Mouse (Mus musculus) cortical plate, adult 2 months (tissue): ENCODE results near the gene Tigit. TPM values are rescaled to one million over a fixed set of nuclear protein-coding genes. Genes with fewer than 3 reads are reported as not detected.

Source experiments
- H3K27ac ChIP-seq: fragments of 200-500 bp; 2 replicates; pipeline ENCODE4 v1.5.1; 2012; ENCODE audit warnings: low read length, control low read depth, inconsistent platforms; ENCODE audit not compliant: insufficient read depth
- H3K4me1 ChIP-seq: fragments of 200-500 bp; 2 replicates; pipeline ENCODE4 v1.6.1; 2011; ENCODE audit warnings: low read length; ENCODE audit not compliant: control insufficient read depth, insufficient read depth
- H3K4me3 ChIP-seq: fragments of 200-500 bp; 2 replicates; pipeline ENCODE4 v1.5.1; 2011; ENCODE audit warnings: mild to moderate bottlenecking, low read length, control low read depth; ENCODE audit not compliant: insufficient read depth
- CTCF ChIP-seq: fragments of 200-500 bp; IDR thresholded peaks from 2 replicates; pipeline ENCODE4 v1.5.1; 2011; ENCODE audit warnings: mild to moderate bottlenecking, control low read depth, low read length; ENCODE audit not compliant: insufficient read depth; ENCODE audit errors: extremely low read depth
- POLR2A ChIP-seq: fragments of 200-500 bp; IDR thresholded peaks from 2 replicates; pipeline ENCODE4 v1.6.1; 2011; ENCODE audit warnings: mild to moderate bottlenecking, low read length, control low read depth; ENCODE audit not compliant: insufficient read depth; ENCODE audit errors: extremely low read depth
- polyA plus RNA-seq: library from polyadenylated mRNA; depleted of rRNA; stranded (reverse); fragments of >200 nt; gene quantifications from 2 replicates; pipeline ENCODE4 v1.2.3, GENCODE M21; 2012

Gene Tigit
- polyA plus RNA-seq, 1 experiment: not detected

DNA sequence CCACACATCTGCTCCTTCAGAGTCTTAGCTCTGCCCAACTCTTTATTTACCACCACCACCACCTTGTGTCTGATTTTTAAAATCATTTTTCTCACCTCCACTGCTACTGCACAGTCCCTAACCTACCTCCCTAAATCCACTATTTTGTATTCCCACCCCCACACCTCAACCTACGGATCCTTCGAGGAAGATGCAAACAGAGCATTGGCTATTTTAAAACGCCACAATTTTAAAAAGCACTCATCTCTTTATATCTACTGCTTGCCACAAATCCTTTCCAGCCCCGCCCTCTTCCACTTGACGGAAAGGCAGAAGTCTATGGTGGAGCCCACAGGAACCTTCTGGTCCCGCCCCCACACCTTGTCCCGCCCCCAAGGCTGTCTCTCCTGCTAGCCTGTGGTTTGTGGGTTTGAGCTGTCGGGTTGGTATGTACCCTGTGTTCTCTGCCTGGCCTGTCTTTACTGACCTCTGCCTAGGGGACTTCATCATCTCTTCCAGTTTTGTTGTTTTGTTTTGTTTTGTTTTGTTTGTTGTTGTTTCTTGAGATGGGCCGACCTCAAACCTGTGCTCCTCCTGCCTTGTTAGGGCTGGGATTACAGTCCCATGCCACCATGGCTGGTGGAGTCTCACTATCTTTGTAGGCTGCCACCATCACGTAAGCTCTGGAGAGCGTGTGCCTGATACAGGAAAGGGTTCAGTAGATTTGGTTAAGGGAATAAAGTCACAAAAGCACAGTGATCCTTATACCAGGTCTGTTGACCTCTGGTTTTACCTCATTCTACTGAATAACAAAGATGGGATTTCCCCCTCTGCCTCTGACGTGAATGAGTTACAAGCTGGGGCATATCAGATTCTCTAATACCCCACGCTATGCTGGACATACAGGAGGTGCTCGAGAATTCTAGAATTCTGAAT, 35.0 kb upstream of the Tigit start:
- no peak overlapping the region for H3K4me3 ChIP-seq
- no peak for TF ChIP-seq CTCF
- TF ChIP-seq POLR2A: no peak
- H3K27ac ChIP-seq: no peak overlapping the region

DNA sequence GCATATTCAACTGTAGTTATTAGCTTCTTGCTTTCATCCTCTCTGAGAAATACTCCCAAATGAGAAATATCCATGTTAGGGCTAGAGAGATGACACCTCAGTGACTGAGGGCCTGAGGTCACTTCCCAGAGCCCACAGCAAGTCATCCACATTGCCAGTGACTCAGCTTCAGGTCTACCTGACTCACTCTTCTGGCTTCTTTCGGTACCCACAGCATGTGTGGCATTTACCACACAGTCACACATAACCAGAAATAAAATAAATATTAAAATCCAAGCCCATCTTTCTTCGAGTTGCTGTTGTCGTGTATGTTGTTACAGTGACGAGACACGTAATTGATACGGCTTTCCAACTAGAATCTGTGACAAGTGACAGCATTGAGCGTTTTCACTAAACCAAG, 33.8 kb upstream of the Tigit start:
- TF ChIP-seq POLR2A (no peak), CTCF (no peak)
- Histone ChIP-seq H3K27ac (no peak overlapping the region), H3K4me1 (no peaks in the 10 kb centered on the region; the same call in 1 of the 2 replicates), H3K4me3 (no peak overlapping the region)

More for the DNA sequence above, 35.0 kb upstream of the Tigit start:
- no peaks in the 10 kb centered on the region; the same call in 1 of the 2 replicates for H3K4me1 ChIP-seq

DNA sequence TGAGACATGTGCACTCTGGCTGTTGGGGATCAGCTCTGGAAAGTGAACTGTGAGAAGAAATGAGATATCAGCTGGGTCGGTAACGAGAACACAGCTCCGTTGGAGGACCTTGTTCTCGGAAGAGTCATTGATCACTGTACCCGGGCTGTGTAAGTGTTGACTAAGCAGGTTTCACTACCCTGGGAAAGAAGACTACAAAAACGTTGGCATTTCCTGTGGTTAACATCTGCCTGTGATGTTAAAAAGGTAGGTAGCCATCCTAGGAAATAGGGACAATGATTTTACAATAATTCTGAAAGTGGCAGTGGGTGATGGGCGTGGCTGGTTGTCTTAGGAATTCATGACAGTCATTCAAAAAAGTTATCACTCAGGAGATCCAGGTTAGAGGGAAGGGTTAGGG, 31.9 kb upstream of the Tigit start:
- Histone ChIP-seq H3K4me3 (no peak overlapping the region), H3K27ac (no peak overlapping the region), H3K4me1 (no peaks in the 10 kb centered on the region; the same call in 1 of the 2 replicates)
- no peak for TF ChIP-seq CTCF
- TF ChIP-seq POLR2A: no peak

DNA sequence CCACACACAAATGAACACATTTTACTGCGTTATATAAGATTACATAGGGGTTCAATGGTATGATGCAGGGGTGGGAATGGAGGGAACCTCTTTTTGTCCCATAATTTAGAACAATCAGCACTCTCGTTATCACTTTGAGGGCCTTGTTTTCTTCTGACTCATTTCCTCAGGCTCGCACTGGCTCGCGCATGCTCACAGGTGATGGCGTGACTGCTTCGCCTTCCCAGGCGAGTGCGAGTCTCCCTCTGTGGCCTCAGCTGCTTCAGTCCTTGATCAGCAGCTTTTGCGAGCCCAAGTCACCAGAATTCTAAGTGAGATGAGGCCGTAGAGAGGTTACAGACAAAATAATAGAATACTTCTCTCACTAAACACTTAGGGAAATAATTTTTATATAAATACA, 30.2 kb upstream of the Tigit start:
- TF ChIP-seq POLR2A (no peak), CTCF (no peak)
- H3K27ac ChIP-seq: no peak overlapping the region
- no peaks in the 10 kb centered on the region; the same call in 1 of the 2 replicates for H3K4me1 ChIP-seq
- H3K4me3 ChIP-seq: no peak overlapping the region

DNA sequence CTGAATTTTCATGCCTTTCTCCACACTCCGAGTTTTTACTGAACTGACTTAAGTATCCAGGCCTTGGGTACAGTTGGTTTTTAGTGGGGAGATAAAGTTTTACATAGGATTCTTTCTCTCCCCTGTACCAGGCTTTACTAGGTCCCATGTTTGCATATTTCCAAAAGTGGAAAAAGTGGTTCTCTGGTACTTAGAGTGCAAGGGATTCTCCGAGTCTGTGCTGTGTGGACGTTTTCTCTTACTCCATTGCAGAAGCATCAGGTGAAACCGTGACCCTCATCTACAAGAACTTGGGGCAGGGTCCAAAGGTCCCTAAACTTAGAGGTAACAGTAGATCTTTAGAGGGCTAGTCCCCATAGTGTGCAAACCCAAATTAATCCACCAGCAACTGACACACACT, 28.7 kb upstream of the Tigit start:
- TF ChIP-seq CTCF (no peak), POLR2A (no peak)
- Histone ChIP-seq H3K4me3 (no peak overlapping the region), H3K27ac (no peak overlapping the region), H3K4me1 (no peaks in the 10 kb centered on the region)

DNA sequence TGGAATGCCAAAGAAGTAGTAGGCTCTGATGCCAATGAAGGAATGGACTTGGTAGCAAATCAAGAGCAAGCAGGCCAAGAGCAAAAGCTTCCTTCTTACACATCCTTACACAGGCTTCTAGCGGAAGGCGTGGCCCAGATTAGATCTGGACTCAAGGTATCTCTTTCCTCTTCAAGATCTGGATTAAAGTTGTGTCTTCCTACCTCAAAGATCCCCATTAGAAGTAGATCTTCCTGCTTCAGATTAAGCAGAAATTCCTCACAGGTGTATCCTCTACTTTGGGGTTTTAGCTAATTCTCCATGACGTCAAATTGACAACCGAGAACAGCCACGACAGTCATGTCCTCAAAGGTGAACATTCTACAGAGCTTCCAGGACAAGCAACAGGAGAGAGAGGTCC, 27.8 kb upstream of the Tigit start:
- no peak overlapping the region for H3K27ac ChIP-seq
- no peak overlapping the region for H3K4me3 ChIP-seq
- TF ChIP-seq POLR2A (no peak), CTCF (no peak)
- H3K4me1 ChIP-seq: no peaks in the 10 kb centered on the region

DNA sequence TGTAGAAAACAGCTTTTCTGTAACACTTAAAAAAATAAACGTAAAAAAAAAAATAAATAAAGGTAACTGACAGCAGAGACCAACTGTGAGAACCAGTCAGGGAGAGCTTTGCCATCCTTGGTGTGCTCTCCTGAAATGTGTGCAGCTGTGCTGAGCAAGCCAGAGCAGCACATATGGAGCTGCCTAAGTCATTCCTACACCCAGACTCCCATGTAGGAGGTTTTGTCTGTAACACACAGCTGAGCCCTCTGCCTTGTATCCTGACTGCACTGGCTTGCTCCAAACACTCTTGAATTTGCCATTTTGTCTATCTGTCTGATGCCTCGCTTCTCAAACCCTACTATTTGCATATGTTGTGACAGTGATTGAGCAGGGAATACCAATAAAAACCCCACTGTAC, 27.0 kb upstream of the Tigit start:
- Histone ChIP-seq H3K4me3 (no peak overlapping the region), H3K4me1 (no peaks in the 10 kb centered on the region), H3K27ac (no peak overlapping the region)
- TF ChIP-seq POLR2A: no peak
- TF ChIP-seq CTCF: no peak

DNA sequence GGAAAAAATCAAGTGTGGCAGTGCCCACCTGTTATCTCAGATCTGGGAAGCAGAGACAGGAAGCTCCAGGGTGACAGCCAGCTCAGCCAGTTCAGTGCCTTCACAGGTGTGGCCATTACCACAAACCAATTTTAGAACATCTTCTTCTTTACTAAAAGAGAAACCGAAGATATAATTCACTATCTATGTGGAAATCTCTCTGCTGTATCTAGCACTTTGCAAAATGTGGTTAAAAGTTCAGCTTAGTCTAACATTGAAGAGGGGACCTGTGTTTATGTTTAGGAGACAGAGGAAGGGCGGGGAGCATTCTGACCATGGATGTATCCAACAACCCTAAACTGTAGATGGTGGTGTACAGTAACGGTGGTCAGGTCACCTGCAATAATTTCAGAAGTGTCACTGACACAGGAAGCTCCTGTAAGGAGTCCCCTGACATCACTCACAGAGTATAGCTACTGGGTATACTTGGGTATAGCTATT, 26.3 kb upstream of the Tigit start:
- TF ChIP-seq POLR2A (no peak), CTCF (no peak)
- H3K27ac ChIP-seq: no peak overlapping the region
- no peaks in the 10 kb centered on the region for H3K4me1 ChIP-seq
- no peak overlapping the region for H3K4me3 ChIP-seq

DNA sequence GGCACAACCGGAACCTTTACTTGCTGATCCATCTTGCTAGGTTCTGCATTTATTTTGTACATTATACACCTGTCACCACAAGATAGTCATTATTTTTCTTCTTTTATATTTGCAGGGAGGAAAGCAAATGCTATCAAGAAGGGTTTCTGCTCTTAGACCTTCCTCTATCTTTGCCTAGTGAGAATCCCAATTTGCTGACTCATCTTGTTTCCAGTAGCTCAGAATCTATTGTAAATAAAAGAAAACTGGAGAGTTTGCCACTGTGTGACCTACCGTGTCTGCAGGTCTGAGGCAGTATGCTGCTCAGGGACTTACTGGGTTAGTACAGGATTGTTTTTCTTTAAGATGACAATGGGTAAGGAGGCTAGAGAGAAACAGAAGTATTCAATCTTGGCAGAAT, 24.0 kb upstream of the Tigit start:
- Histone ChIP-seq H3K27ac (no peak overlapping the region), H3K4me1 (no peaks in the 10 kb centered on the region), H3K4me3 (no peak overlapping the region)
- TF ChIP-seq POLR2A: no peak
- TF ChIP-seq CTCF: no peak

DNA sequence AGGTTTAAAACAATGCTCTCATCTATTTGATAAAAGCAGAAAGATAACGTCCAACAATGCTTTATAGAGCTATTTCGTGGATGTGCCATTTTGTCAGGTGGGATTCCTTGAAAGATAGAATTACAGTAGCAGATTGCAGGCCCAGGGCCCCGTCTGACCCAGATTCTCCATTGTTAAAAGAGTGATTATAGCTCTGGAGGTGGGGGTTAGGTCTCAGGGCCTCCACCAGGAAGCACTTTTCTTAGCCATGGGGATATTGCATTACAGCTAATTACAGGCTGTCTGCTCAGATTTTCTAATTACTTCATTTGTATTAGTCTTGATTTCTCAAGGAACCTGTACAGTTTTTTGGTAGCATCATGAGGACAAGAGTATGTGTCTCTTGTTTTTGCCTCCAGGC, 10.5 kb upstream of the Tigit start:
- H3K4me3 ChIP-seq: no peak overlapping the region
- no peak overlapping the region for H3K27ac ChIP-seq
- no peaks in the 10 kb centered on the region for H3K4me1 ChIP-seq
- TF ChIP-seq CTCF: no peak
- no peak for TF ChIP-seq POLR2A
